Mouse (Mus musculus) neural tube, embryonic 11.5 days (tissue): ENCODE results near the gene Trmt11. TPM values are rescaled to one million over a fixed set of nuclear protein-coding genes. Genes with fewer than 3 reads are reported as not detected.
A peak's percentile ranks its signal among the peaks of the same experiment; 100 is the strongest.
"Not testable (repeated sequence)": the region's sequence is repeated elsewhere in the genome, so short reads cannot be mapped to it uniquely, and the experiment has no call there.

Experiments used
- ATAC-seq: fragments of 200-750 bp; cut with Nextera tagmentation; 2 replicates; pipeline ENCODE4 v1.8.0; 2017; ENCODE audit warnings: moderate number of reproducible peaks, mild to moderate bottlenecking, moderate TSS enrichment, moderate library complexity; ENCODE audit not compliant: insufficient read depth, low FRiP score, low TSS enrichment
- DNase-seq: peaks from one replicate; pipeline ENCODE4 v3.0.0-alpha.2; 2015; ENCODE audit warnings: low spot score
- H3K27ac ChIP-seq: fragments of 300-500 bp; sonication (generic); 2 replicates; pipeline ENCODE4 v1.5.1; 2014; ENCODE audit warnings: low read depth, mild to moderate bottlenecking, low read length
- H3K27me3 ChIP-seq: fragments of 300-500 bp; sonication (generic); 2 replicates; pipeline ENCODE4 v1.6.1; 2014; ENCODE audit warnings: mild to moderate bottlenecking, low read length, mixed read lengths; ENCODE audit not compliant: control insufficient read depth, insufficient read depth
- H3K36me3 ChIP-seq: fragments of 300-500 bp; sonication (generic); 2 replicates; pipeline ENCODE4 v1.6.1; 2014; ENCODE audit warnings: mild to moderate bottlenecking, low read length, moderate library complexity, mixed read lengths; ENCODE audit not compliant: control insufficient read depth, insufficient read depth
- H3K4me1 ChIP-seq: fragments of 300-500 bp; sonication (generic); 2 replicates; pipeline ENCODE4 v1.6.1; 2014; ENCODE audit warnings: low read length, mixed read lengths; ENCODE audit not compliant: control insufficient read depth, insufficient read depth
- H3K4me2 ChIP-seq: fragments of 300-500 bp; sonication (generic); 2 replicates; pipeline ENCODE4 v1.6.1; 2014; ENCODE audit warnings: low read depth, mild to moderate bottlenecking, moderate library complexity
- H3K4me3 ChIP-seq: fragments of 300-500 bp; sonication (generic); 2 replicates; pipeline ENCODE4 v1.5.1; 2014; ENCODE audit warnings: low read depth, low read length
- H3K9ac ChIP-seq: fragments of 300-500 bp; sonication (generic); 2 replicates; pipeline ENCODE4 v1.6.1; 2014; ENCODE audit warnings: mild to moderate bottlenecking, low read length
- H3K9me3 ChIP-seq: fragments of 300-500 bp; sonication (generic); 2 replicates; pipeline ENCODE4 v1.6.1; 2016; ENCODE audit warnings: low read length; ENCODE audit not compliant: control insufficient read depth
- WGBS: fragments of 180-500 bp; shearing (Covaris S2); extraction: QIAGEN DNeasy Blood & Tissue Kit; methylation state at CpG from one replicate; pipeline ENCODE4 v1.1.7; 2014; 5-methylcytosine and 5-hydroxymethylcytosine counted together
- polyA plus RNA-seq: library from polyadenylated mRNA; unstranded; fragments of >200 nt; fragmentation: Nextera tagmentation; extraction: Ambion mirVana; gene quantifications from 2 replicates; pipeline ENCODE4 v1.2.1, GENCODE M21; 2014

Trmt11 gene
- polyA plus RNA-seq, 1 experiment from 2014 or later = 27.6 TPM

- no peaks in the 10 kb centered on the region for H3K4me1 ChIP-seq
- H3K27ac ChIP-seq = no peak overlapping the region
- DNase-seq = peak; percentile 25
- H3K4me3 ChIP-seq = no peak overlapping the region
- no peaks in the 10 kb centered on the region for H3K27me3 ChIP-seq
- H3K9me3 ChIP-seq = no peaks in the 10 kb centered on the region
- H3K36me3 ChIP-seq = peaks cover 2% of the 10 kb centered on the region; the same call in 1 of the 2 replicates
- WGBS = 71% methylated on average over 10 of the region's 10 CpGs
- no peak overlapping the region for H3K4me2 ChIP-seq
- no peak overlapping the region for H3K9ac ChIP-seq
- no peak for ATAC-seq
These were observed 62.6 kb downstream of the Trmt11 start for GRCm38 (mm10) chr10:30537734-30538537.

DNA sequence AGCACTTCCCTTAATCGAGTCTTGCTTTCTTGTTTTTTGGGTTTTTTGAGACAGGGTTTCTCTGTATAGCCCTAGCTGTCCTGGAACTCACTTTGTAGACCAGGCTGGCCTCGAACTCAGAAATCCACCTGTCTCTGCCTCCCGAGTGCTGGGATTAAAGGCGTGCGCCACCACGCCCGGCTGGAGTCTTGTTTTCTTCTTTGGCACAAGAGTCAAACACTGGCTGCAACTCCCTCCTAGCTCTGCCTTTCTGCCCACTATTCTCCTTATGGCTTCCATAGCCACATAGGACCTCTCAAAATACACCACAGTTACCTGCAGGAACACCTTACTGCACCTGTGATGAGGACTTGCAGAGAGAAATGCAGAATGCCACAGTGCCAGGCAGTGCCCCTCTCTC, 64.6 kb downstream of the Trmt11 start:
- not testable (repeated sequence) for H3K36me3 ChIP-seq, ATAC-seq

DNA sequence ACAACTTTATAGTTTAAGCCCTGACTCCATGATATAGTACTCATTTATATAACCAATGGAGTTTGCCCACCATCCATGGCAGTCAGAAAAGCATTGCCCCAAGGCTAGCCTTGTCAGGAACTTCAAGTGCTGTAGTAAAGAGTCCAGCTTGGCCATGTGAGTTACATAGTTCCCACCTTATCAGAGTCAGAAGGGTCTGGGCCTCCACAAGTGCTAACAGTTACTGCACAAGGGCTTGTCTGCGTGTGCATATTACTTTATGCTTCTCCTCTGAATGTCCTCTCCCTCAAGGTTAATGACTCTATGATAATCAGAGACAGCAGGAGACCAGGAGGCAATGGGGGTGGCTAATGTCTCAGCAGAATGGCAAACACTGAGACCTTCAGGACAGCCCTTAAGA, 73.4 kb downstream of the Trmt11 start:
- no peaks in the 10 kb centered on the region for H3K36me3 ChIP-seq
- no peak for ATAC-seq

More for the DNA sequence above, 64.6 kb downstream of the Trmt11 start:
- not testable (repeated sequence) for H3K9ac ChIP-seq, H3K9me3 ChIP-seq, H3K27ac ChIP-seq, H3K4me3 ChIP-seq, H3K27me3 ChIP-seq, DNase-seq, H3K4me2 ChIP-seq, H3K4me1 ChIP-seq
- 96% methylated on average over 7 of the region's 7 CpGs for WGBS

DNA sequence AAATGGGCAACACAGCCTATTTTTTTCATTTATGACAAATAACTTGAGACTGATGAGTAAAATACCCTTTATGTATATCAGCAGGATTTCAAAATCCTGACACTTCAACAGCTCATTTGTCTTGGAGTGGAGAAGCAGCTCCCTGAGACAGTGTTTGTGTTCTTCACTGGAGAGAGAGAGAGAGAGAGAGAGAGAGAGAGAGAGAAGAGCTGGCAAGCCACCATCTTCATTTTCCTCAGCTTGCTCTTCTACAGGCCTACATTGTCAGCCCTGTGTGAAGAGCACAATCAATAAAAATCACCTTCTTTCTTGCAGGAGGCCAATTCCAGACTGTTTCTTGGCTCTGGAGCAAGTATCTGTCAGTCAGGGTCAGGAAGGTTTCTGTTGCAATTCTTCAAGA, 78.8 kb downstream of the Trmt11 start:
- Histone ChIP-seq H3K36me3 (no peaks in the 10 kb centered on the region), H3K27ac (no peak overlapping the region), H3K4me3 (no peak overlapping the region), H3K4me2 (no peak overlapping the region), H3K9ac (no peak overlapping the region), H3K27me3 (no peaks in the 10 kb centered on the region), H3K4me1 (no peaks in the 10 kb centered on the region), H3K9me3 (no peaks in the 10 kb centered on the region)
- no peak for DNase-seq
- no peak for ATAC-seq

More for the DNA sequence above, 73.4 kb downstream of the Trmt11 start:
- Histone ChIP-seq H3K4me3 (no peak overlapping the region), H3K4me2 (no peak overlapping the region), H3K4me1 (no peaks in the 10 kb centered on the region), H3K27me3 (no peaks in the 10 kb centered on the region), H3K27ac (no peak overlapping the region), H3K9ac (no peak overlapping the region), H3K9me3 (no peaks in the 10 kb centered on the region)
- no peak for DNase-seq
- WGBS = 81% methylated on average over 1 of the region's 1 CpGs

- Histone ChIP-seq H3K4me2 (no peak overlapping the region), H3K27ac (no peak overlapping the region), H3K9me3 (no peaks in the 10 kb centered on the region), H3K4me1 (no peaks in the 10 kb centered on the region), H3K27me3 (no peaks in the 10 kb centered on the region), H3K9ac (no peak overlapping the region), H3K4me3 (no peak overlapping the region), H3K36me3 (no peaks in the 10 kb centered on the region)
- DNase-seq (no peak), ATAC-seq (no peak)
- WGBS = 91% methylated on average over 5 of the region's 5 CpGs
These were observed 81.4 kb downstream of the Trmt11 start for GRCm38 (mm10) chr10:30519143-30519542.

GRCm38 (mm10) chr10:30517224-30517623, 83.3 kb downstream of the Trmt11 start:
- Histone ChIP-seq H3K9ac (no peak overlapping the region), H3K4me3 (no peak overlapping the region), H3K27me3 (no peaks in the 10 kb centered on the region), H3K36me3 (no peaks in the 10 kb centered on the region), H3K4me2 (no peak overlapping the region), H3K9me3 (no peaks in the 10 kb centered on the region), H3K4me1 (no peaks in the 10 kb centered on the region), H3K27ac (no peak overlapping the region)
- no peak for ATAC-seq
- DNase-seq = no peak
- WGBS = 51% methylated on average over 2 of the region's 2 CpGs

GRCm38 (mm10) chr10:30516771-30517170, 83.8 kb downstream of the Trmt11 start:
- Histone ChIP-seq H3K9me3 (no peaks in the 10 kb centered on the region), H3K27me3 (no peaks in the 10 kb centered on the region), H3K4me2 (no peak overlapping the region), H3K4me1 (no peaks in the 10 kb centered on the region), H3K36me3 (no peaks in the 10 kb centered on the region), H3K27ac (no peak overlapping the region), H3K4me3 (no peak overlapping the region), H3K9ac (no peak overlapping the region)
- DNase-seq (no peak), ATAC-seq (no peak)
- WGBS = 84% methylated on average over 3 of the region's 3 CpGs

GRCm38 (mm10) chr10:30504736-30505135, 95.8 kb downstream of the Trmt11 start:
- no peak overlapping the region for H3K9ac ChIP-seq
- WGBS = 83% methylated on average over 2 of the region's 2 CpGs
- DNase-seq = no peak
- H3K4me1 ChIP-seq = no peaks in the 10 kb centered on the region
- no peak overlapping the region for H3K4me3 ChIP-seq
- H3K9me3 ChIP-seq = no peaks in the 10 kb centered on the region
- no peaks in the 10 kb centered on the region for H3K36me3 ChIP-seq
- no peak for ATAC-seq
- H3K27me3 ChIP-seq = no peaks in the 10 kb centered on the region
- no peak overlapping the region for H3K4me2 ChIP-seq
- no peak overlapping the region for H3K27ac ChIP-seq

GRCm38 (mm10) chr10:30503168-30503567, 97.4 kb downstream of the Trmt11 start:
- 89% methylated on average over 2 of the region's 2 CpGs for WGBS
- no peaks in the 10 kb centered on the region for H3K36me3 ChIP-seq

More at GRCm38 (mm10) chr10:30503168-30503567, 97.4 kb downstream of the Trmt11 start:
- no peak overlapping the region for H3K27ac ChIP-seq
- H3K27me3 ChIP-seq = no peaks in the 10 kb centered on the region
- no peak overlapping the region for H3K9ac ChIP-seq
- no peaks in the 10 kb centered on the region for H3K4me1 ChIP-seq
- H3K9me3 ChIP-seq = no peaks in the 10 kb centered on the region
- no peak overlapping the region for H3K4me2 ChIP-seq
- no peak for ATAC-seq
- DNase-seq = no peak
- no peak overlapping the region for H3K4me3 ChIP-seq
